Mouse (Mus musculus) megakaryocyte, embryonic 14.5 days (primary cell): ENCODE measurements around the gene Serpinf1.

Experiments
- FLI1 ChIP-seq: IDR thresholded peaks from 2 replicates; pipeline ENCODE4 v1.6.1; 2012; ENCODE audit warnings: low read length, inconsistent platforms, mixed read lengths
- GATA1 ChIP-seq: IDR thresholded peaks from 3 replicates; pipeline ENCODE4 v1.6.1; 2012; ENCODE audit warnings: mixed read lengths, low read length, inconsistent platforms, borderline replicate concordance

DNA sequence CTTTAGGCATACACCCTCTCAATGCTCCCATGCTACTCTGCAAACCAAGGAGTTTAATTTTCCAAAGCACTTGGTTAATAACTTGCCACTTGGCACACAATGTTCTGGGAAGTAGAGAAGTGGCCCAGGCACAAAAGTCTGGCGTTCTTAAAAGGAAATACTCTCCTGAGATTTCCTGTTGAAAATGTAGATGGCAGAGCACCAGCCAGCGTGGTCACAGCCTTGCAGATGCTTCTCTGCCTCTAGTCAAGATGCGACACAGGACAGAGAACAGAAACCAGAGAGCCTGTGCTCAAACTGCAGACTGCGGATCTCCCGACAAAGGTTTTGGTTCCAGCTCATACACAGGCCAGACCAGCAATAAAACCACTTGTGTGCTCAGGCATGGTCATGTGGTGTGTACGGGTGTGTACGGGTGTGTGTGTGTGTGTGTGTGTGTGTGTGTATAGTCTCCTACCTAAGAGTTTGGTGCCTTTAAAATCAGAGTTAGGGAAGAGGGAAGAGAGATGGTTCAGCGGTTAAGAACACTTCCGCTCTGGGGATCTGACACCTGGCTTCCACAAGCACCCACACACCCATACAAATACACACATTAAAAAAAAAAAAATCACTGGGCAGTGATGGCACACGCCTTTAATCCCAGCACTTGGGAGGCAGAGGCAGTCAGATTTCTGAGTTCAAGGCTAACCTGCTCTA is 32.7 kb upstream of the Serpinf1 start:
- no peak for TF ChIP-seq GATA1
- no peak for TF ChIP-seq FLI1
